Mouse (Mus musculus): ENCODE data around the gene Mgat5b. TPM values are rescaled to one million over a fixed set of nuclear protein-coding genes. Genes with fewer than 3 reads are reported as not detected.

Gene Mgat5b
- polyA plus RNA-seq, 1 experiment from 2014 or later = 0.24 TPM

DNA sequence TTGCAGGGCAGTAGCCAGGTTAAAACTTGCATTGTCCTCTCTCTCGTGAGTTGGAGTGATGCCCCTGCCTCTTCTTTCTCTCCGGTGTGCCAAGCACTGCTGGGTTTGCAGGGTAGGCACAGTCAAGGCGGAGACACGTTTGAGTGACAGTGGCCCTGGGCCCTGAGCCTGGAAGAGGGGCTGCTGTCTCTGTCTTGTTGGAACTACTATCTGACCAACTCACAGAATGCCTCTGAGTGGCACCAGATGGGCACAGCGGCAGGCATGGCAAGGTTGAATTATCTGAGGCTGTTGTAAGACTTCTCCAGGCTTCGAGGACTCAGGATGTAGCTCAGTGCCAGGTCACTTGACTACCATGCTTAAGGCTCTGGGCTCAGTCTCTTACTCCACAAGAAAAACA lies 9.4 kb downstream of the Mgat5b start:
- DNase-seq (ENCODE audit: low spot score) (no peak), ATAC-seq (replicated peaks; ENCODE audit: low FRiP score, low read depth) (no peak)
- Histone ChIP-seq H3K27me3 (ENCODE audit: insufficient read depth, low read length) (no peaks in the 10 kb centered on the region), H3K4me1 (replicated peaks; ENCODE audit: insufficient read depth, low read length) (no peaks in the 10 kb centered on the region), H3K9me3 (replicated peaks; ENCODE audit: low read length) (no peaks in the 10 kb centered on the region), H3K4me3 (replicated peaks; ENCODE audit: low read depth, low read length) (no peak overlapping the region), H3K4me2 (ENCODE audit: low read length) (no peak overlapping the region), H3K27ac (no peak overlapping the region), H3K9ac (ENCODE audit: low read depth, low read length) (no peak overlapping the region), H3K36me3 (ENCODE audit: insufficient read depth, low read length) (no peaks in the 10 kb centered on the region)
- no peak for TF ChIP-seq CTCF (IDR thresholded peaks at IDR 0.05; ENCODE audit: low read depth)
- 88% methylated on average over 6 of the region's 6 CpGs for WGBS

DNA sequence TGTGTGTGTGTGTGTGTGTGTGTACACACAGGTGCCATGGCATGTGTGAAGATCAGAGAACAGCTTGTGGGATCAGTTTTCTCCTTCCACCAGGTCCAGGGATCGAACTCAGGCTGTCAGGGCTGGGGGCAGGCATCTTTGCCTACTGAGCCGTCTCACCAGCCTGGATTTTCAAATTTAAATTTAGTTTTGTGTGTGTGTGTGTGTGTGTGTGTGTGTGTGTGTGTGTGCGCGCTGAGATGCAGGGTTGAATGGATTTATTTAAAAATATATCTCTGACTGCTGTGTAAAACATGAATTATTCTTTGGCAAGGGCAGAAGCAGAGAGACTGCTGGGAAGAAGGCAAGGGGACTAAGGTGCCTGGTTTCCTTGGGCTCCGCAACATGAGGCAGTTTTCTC lies 16.2 kb downstream of the Mgat5b start:
- ATAC-seq (replicated peaks; ENCODE audit: low FRiP score, low read depth) = no peak
- no peak for TF ChIP-seq CTCF (IDR thresholded peaks at IDR 0.05; ENCODE audit: low read depth)
- H3K27me3 ChIP-seq (ENCODE audit: insufficient read depth, low read length) = no peaks in the 10 kb centered on the region
- H3K4me1 ChIP-seq (replicated peaks; ENCODE audit: insufficient read depth, low read length) = no peaks in the 10 kb centered on the region
- H3K4me2 ChIP-seq (ENCODE audit: low read length) = no peak overlapping the region
- no peaks in the 10 kb centered on the region for H3K36me3 ChIP-seq (ENCODE audit: insufficient read depth, low read length)
- H3K9ac ChIP-seq (ENCODE audit: low read depth, low read length) = no peak overlapping the region
- no peak overlapping the region for H3K4me3 ChIP-seq (replicated peaks; ENCODE audit: low read depth, low read length)
- no peaks in the 10 kb centered on the region for H3K9me3 ChIP-seq (replicated peaks; ENCODE audit: low read length)
- no peak overlapping the region for H3K27ac ChIP-seq
- DNase-seq (ENCODE audit: low spot score) = no peak
- 73% methylated on average over 5 of the region's 5 CpGs for WGBS

DNA sequence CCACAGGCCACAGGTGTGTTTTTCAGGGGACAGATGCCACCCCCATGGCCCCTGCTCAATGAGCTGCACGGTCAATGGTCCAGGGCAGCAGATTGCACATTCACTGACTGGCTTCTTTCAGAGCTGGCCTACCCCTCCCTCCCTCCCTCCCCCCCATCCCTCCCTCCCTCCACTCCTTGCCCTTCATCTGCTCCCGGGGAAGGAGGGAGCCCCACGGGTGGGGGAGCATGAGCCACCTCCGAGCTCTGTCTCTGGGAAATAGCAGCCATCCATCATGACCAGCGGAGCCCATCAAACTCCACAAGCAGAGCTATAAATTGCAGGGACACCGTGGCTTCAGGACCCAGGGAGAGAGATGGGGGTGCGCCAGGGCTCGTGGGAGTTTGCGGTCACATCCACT lies 16.7 kb downstream of the Mgat5b start:
- H3K9ac ChIP-seq (ENCODE audit: low read depth, low read length) = no peak overlapping the region
- no peaks in the 10 kb centered on the region for H3K36me3 ChIP-seq (ENCODE audit: insufficient read depth, low read length)
- ATAC-seq (replicated peaks; ENCODE audit: low FRiP score, low read depth) (0 out of 2 replicates have a peak, but pooled peaks have one; percentile 21), DNase-seq (ENCODE audit: low spot score) (peak; percentile 64)
- H3K4me2 ChIP-seq (ENCODE audit: low read length) = no peak overlapping the region
- WGBS = 13% methylated on average over 8 of the region's 9 CpGs
- no peak for TF ChIP-seq CTCF (IDR thresholded peaks at IDR 0.05; ENCODE audit: low read depth)
- H3K27ac ChIP-seq = no peak overlapping the region
- H3K4me3 ChIP-seq (replicated peaks; ENCODE audit: low read depth, low read length) = no peak overlapping the region
- H3K27me3 ChIP-seq (ENCODE audit: insufficient read depth, low read length) = no peaks in the 10 kb centered on the region
- no peaks in the 10 kb centered on the region for H3K9me3 ChIP-seq (replicated peaks; ENCODE audit: low read length)
- no peaks in the 10 kb centered on the region for H3K4me1 ChIP-seq (replicated peaks; ENCODE audit: insufficient read depth, low read length)

DNA sequence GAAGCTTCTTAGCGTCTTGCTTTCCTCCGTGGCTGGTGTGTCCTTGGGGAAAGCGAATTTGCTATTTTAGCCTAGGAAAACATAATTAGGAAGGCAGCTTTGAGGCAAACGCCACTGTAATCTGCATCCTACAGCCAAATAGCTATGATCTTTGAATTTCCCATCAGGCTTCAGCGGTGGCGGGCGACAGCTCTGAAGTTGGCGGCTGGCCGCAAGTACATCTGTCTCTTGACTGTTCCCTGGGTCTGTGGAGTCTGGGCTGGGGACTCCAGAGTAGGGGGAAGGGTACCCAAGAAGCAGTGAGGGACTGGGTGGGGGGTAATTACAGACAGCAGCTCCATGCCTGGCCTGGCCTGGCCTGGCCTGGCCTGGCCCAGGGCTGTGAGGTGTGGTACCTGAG lies 17.3 kb downstream of the Mgat5b start:
- H3K9ac ChIP-seq (ENCODE audit: low read depth, low read length) = no peak overlapping the region
- TF ChIP-seq CTCF (IDR thresholded peaks at IDR 0.05; ENCODE audit: low read depth) = no peak
- ATAC-seq (replicated peaks; ENCODE audit: low FRiP score, low read depth) (no peak), DNase-seq (ENCODE audit: low spot score) (no peak)
- no peak overlapping the region for H3K4me2 ChIP-seq (ENCODE audit: low read length)
- no peak overlapping the region for H3K4me3 ChIP-seq (replicated peaks; ENCODE audit: low read depth, low read length)
- 38% methylated on average over 9 of the region's 9 CpGs for WGBS
- H3K4me1 ChIP-seq (replicated peaks; ENCODE audit: insufficient read depth, low read length) = no peaks in the 10 kb centered on the region
- no peaks in the 10 kb centered on the region for H3K9me3 ChIP-seq (replicated peaks; ENCODE audit: low read length)
- H3K36me3 ChIP-seq (ENCODE audit: insufficient read depth, low read length) = no peaks in the 10 kb centered on the region
- no peaks in the 10 kb centered on the region for H3K27me3 ChIP-seq (ENCODE audit: insufficient read depth, low read length)
- no peak overlapping the region for H3K27ac ChIP-seq

DNA sequence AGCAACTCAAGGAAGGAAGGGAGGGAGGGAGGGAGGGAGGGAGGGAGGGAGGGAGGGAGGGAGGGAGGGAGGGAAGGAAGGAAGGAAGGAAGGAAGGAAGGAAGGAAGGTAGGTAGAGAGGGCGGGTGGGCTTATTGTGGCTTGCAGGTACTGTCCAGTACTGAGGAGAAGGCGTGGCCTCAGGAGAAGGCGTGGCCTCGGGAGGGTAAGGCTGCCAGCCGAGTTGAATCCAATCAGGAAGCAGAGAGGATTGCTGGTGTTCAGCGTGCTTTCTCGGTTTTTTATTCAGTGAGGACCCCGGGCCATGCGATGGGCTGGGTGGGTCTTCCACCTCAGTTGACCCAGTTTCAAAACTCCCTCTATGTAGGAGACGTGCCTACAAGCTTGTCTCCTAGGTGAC lies 18.5 kb downstream of the Mgat5b start:
- no peak for DNase-seq (ENCODE audit: low spot score)

DNA sequence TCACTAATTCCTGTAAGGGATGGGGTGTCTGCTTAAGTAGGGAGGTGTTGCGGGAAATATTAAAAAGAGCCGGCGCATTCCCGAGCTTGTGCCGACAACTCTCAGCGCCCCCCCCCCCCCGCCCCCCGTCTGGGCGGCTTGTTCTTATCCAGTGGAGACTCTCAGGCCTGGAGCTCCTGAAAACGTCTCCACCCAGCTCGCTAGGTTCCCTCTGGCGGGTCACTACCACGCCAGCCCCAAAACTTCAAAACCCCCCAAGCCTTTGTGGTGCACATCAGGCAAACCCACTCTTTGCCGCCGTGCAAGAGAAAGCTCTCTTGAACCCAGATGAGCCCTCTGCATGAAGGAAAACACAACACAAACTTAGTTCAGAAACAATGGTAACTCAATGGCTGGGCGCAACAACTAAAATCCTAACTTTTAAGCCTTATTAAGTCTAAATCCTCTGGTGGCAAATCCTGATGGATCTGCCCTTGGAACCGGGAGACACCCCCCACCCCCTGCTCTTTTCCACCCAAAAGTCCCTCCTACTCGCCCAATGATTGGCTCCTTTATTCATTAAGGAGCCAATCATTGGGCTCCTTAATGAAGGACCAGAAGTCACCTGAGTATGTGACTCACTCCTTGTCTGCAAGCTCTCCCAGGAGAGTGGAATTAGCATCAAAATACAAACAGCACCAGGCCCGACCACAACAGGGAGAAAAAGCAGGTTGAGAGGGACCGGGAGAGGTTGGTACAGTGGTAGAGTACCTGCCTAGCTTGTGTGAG lies 21.6 kb downstream of the Mgat5b start:
- no peak for TF ChIP-seq CTCF (IDR thresholded peaks at IDR 0.05; ENCODE audit: low read depth)
- WGBS = 8% methylated on average over 20 of the region's 20 CpGs
- Histone ChIP-seq H3K9me3 (replicated peaks; ENCODE audit: low read length) (no peaks in the 10 kb centered on the region), H3K4me3 (replicated peaks; ENCODE audit: low read depth, low read length) (peak overlapping the region; percentile 5; the same call in 1 of the 2 replicates), H3K27me3 (ENCODE audit: insufficient read depth, low read length) (no peaks in the 10 kb centered on the region), H3K4me1 (replicated peaks; ENCODE audit: insufficient read depth, low read length) (no peaks in the 10 kb centered on the region), H3K9ac (ENCODE audit: low read depth, low read length) (peak overlapping the region; percentile 44; the same call in 1 of the 2 replicates), H3K36me3 (ENCODE audit: insufficient read depth, low read length) (no peaks in the 10 kb centered on the region), H3K27ac (no peak overlapping the region), H3K4me2 (ENCODE audit: low read length) (peak overlapping the region; percentile 44)
- DNase-seq (ENCODE audit: low spot score) = no peak
- no peak; the same call in 1 of the 2 replicates for ATAC-seq (replicated peaks; ENCODE audit: low FRiP score, low read depth)

More for the DNA sequence above, 18.5 kb downstream of the Mgat5b start:
- H3K4me3 ChIP-seq (replicated peaks; ENCODE audit: low read depth, low read length) = no peak overlapping the region
- H3K9ac ChIP-seq (ENCODE audit: low read depth, low read length) = no peak overlapping the region
- no peaks in the 10 kb centered on the region for H3K27me3 ChIP-seq (ENCODE audit: insufficient read depth, low read length)
- H3K36me3 ChIP-seq (ENCODE audit: insufficient read depth, low read length) = no peaks in the 10 kb centered on the region
- H3K9me3 ChIP-seq (replicated peaks; ENCODE audit: low read length) = no peaks in the 10 kb centered on the region
- ATAC-seq (replicated peaks; ENCODE audit: low FRiP score, low read depth) = no peak
- H3K4me2 ChIP-seq (ENCODE audit: low read length) = no peak overlapping the region
- no peaks in the 10 kb centered on the region for H3K4me1 ChIP-seq (replicated peaks; ENCODE audit: insufficient read depth, low read length)
- TF ChIP-seq CTCF (IDR thresholded peaks at IDR 0.05; ENCODE audit: low read depth) = no peak
- 48% methylated on average over 10 of the region's 10 CpGs for WGBS
- H3K27ac ChIP-seq = no peak overlapping the region
